Mouse (Mus musculus) limb, embryonic 10.5 days (tissue): ENCODE data around the gene Sptlc3. TPM values are rescaled to one million over a fixed set of nuclear protein-coding genes. Genes with fewer than 3 reads are reported as not detected.

Source experiments
- DNase-seq: peaks from one replicate; pipeline ENCODE4 v3.0.0-alpha.2; 2017; ENCODE audit warnings: low spot score
- H3K27ac ChIP-seq: fragments of 300-500 bp; sonication (generic); 2 replicates; pipeline ENCODE4 v1.5.1; 2016; ENCODE audit warnings: mild to moderate bottlenecking
- H3K27me3 ChIP-seq: fragments of 300-500 bp; sonication (generic); 2 replicates; pipeline ENCODE4 v1.6.1; 2016; ENCODE audit warnings: low read depth, mild to moderate bottlenecking; ENCODE audit not compliant: poor library complexity, severe bottlenecking
- H3K36me3 ChIP-seq: fragments of 300-500 bp; sonication (generic); 2 replicates; pipeline ENCODE4 v1.6.1; 2016; ENCODE audit warnings: mild to moderate bottlenecking, moderate library complexity
- H3K4me1 ChIP-seq: fragments of 300-500 bp; sonication (generic); 2 replicates; pipeline ENCODE4 v1.6.1; 2016
- H3K4me3 ChIP-seq: fragments of 300-500 bp; sonication (generic); 2 replicates; pipeline ENCODE4 v1.5.1; 2016; ENCODE audit warnings: mild to moderate bottlenecking, moderate library complexity
- H3K9me3 ChIP-seq: fragments of 300-500 bp; sonication (generic); replicated peaks from 2 replicates; pipeline ENCODE4 v1.6.1; 2016; ENCODE audit warnings: mild to moderate bottlenecking
- WGBS: fragments of 180-500 bp; shearing (Covaris S2); methylation state at CpG from one replicate; pipeline ENCODE4 v1.1.7; 2016; 5-methylcytosine and 5-hydroxymethylcytosine counted together
- polyA plus RNA-seq: library from polyadenylated mRNA; unstranded; fragments of >200 nt; fragmentation: Nextera tagmentation; extraction: Ambion mirVana; gene quantifications from 2 replicates; pipeline ENCODE4 v1.2.1, GENCODE M21; 2016

The Sptlc3 gene
- polyA plus RNA-seq, result 0.56 and 0.70 TPM in 2 replicates

DNA sequence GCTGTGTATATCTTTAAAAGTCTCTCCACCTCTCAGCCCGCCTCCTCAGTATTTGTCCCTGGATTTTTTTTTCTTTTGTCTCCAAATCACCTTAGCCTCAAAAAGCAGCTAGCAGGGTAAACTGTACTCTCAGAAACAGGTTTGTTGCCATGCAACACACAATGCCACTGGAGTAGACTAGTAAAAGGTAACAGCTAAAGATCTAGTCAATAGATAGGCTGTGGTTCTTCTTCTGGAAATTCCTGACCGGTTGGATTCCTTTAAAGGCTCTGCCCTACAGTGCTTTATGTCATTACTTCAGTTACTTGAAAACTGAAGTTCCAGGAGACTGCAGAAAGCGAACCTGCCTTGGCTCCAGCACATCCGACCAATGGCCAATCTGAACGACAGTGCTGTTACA lies at the start of gene Sptlc3:
Sptlc3 (plus strand) TSS at position 78 of the 400 bp plus-strand sequence.
- Histone ChIP-seq H3K4me1 (peaks cover 10% of the 10 kb centered on the region), H3K4me3 (peak within 1 kb of the TSS; percentile 10; the same call in 1 of the 2 replicates), H3K27me3 (no peaks in the 10 kb centered on the region), H3K36me3 (no peaks in the 10 kb centered on the region), H3K27ac (no peak within 1 kb of the TSS), H3K9me3 (no peaks in the 10 kb centered on the region)
- 56% methylated on average over 5 of the region's 5 CpGs for WGBS
- DNase-seq, result no peak

DNA sequence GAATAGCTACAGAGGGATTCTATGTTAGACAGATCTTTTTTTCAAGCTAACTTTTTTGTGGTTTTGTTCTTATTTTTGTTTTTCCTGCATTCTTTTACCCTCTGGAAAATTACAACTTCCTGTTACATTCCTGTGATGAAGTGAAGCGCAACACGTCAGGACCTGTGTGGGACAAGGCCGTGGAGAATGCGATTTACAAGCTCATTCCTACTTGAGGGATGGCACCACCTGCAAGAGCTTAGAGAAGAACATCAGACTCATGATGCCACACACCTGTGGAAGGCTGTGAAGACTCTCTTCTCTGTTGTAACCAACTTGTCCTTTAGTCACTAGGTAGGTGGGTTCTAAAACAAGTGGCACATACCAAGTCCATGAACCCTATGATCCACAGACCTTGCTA lies 26.0 kb upstream of the Sptlc3 start:
- 77% methylated on average over 4 of the region's 4 CpGs for WGBS
- Histone ChIP-seq H3K36me3 (no peaks in the 10 kb centered on the region), H3K9me3 (no peaks in the 10 kb centered on the region), H3K4me3 (no peak overlapping the region), H3K27me3 (no peaks in the 10 kb centered on the region), H3K27ac (no peak overlapping the region), H3K4me1 (no peaks in the 10 kb centered on the region)
- no peak for DNase-seq

DNA sequence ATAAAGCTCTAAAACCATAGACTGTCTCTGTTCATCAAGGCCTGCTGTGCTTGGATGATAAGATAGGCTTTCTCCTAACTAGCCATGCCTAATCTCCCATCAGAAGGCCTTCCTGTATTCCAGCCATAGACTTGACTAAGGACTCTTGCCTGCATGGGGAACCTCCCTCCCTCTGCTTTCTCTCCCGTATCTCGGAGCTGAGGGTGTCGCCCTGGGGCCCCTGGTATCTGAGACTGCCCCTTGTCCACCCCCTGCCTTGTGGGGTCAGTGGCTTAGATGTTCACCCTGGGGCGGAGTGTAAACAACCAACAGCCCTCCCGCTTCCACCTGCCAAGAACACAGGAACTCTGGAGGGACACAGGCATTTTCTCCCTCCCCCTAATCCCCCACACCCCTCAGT lies 5.0 kb upstream of the Sptlc3 start:
- 68% methylated on average over 5 of the region's 5 CpGs for WGBS
- H3K9me3 ChIP-seq, result no peaks in the 10 kb centered on the region
- H3K4me3 ChIP-seq, result no peak overlapping the region
- no peaks in the 10 kb centered on the region for H3K4me1 ChIP-seq
- no peak overlapping the region for H3K27ac ChIP-seq
- no peak for DNase-seq
- no peaks in the 10 kb centered on the region for H3K27me3 ChIP-seq
- H3K36me3 ChIP-seq, result no peaks in the 10 kb centered on the region

DNA sequence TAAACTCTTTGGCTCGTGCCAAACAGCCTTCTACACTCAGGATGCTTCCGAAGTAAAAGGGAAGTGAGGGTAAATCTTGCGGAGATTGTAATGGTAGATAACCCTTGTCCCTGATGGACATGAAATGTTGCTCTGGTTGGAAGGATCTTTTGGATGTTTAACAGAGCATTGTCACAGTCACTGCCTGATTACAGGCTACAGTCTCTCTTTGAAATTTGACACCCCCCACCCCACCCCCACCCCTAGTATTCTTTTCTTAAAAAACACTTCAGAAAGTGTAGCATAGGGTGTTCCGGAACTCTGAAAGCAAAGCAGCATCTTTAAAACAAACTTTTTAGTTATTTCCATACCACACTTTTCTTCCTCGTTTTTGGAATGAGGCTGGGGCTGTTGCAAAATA lies 916 bp downstream of the Sptlc3 start:
- Histone ChIP-seq H3K27me3 (no peaks in the 10 kb centered on the region), H3K9me3 (no peaks in the 10 kb centered on the region), H3K27ac (no peak overlapping the region), H3K4me3 (peak overlapping the region; percentile 10; the same call in 1 of the 2 replicates), H3K36me3 (no peaks in the 10 kb centered on the region), H3K4me1 (peaks cover 10% of the 10 kb centered on the region)
- DNase-seq, result peak; percentile 34
- WGBS, result 26% methylated on average over 5 of the region's 5 CpGs

DNA sequence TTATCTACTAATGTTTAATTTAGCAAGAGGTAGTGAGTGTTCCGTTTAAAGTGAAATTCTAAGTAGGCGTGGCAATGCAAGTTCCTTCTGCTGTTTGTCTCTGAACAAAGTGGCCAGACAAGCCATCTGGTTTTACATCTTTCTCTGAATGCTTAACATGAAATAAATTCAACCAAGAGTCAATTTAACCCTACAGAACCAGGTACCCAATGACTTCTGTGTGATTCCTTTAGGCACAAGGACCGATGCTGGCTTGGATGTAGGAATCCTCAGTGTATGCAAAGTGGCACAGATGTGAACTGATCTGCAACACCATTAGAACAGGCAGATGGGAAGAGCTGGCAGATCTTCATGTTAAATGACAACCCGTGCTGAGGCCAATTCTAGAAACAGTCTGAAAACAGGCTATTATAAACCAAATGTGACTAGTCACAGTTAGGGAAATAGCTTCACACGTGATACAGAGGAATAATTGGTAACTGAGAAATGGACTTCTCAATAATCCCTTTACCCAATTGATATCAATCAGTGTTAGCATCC lies 68.3 kb downstream of the Sptlc3 start:
- no peak for DNase-seq
- Histone ChIP-seq H3K9me3 (no peaks in the 10 kb centered on the region), H3K27me3 (no peaks in the 10 kb centered on the region), H3K36me3 (no peaks in the 10 kb centered on the region), H3K27ac (no peak overlapping the region), H3K4me1 (no peaks in the 10 kb centered on the region), H3K4me3 (no peak overlapping the region)
- 91% methylated on average over 5 of the region's 5 CpGs for WGBS

GRCm38 (mm10) chr2:139579280-139579679 lies 85.6 kb downstream of the Sptlc3 start:
- Histone ChIP-seq H3K27me3 (no peaks in the 10 kb centered on the region), H3K27ac (no peak overlapping the region), H3K36me3 (no peaks in the 10 kb centered on the region), H3K4me3 (no peak overlapping the region), H3K9me3 (no peaks in the 10 kb centered on the region), H3K4me1 (peaks cover 9% of the 10 kb centered on the region)
- no peak for DNase-seq
- WGBS, result 15% methylated on average over 3 of the region's 3 CpGs

DNA sequence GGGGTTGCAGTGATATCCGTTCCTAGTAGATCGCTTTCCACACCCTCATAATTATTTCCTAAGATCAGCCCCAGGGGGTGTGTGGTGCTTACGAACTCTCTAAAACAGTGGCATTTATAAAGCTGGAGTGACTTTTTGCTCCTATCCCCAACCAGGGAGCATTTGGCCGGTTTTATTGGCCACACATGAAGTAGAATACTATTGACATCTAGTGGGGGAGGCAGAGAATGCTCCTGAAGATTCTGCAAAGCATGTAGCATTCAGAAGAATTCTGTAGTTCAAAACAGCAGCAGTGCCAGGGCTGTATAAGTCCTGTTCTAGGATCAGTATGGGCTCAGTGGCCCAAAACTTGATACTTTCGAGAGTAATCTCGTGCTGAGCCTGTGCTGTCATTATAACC lies 89.1 kb downstream of the Sptlc3 start:
- no peak overlapping the region for H3K27ac ChIP-seq
- peaks cover 24% of the 10 kb centered on the region for H3K4me1 ChIP-seq
- H3K4me3 ChIP-seq, result no peak overlapping the region
- WGBS, result 58% methylated on average over 6 of the region's 6 CpGs
- no peaks in the 10 kb centered on the region for H3K36me3 ChIP-seq
- no peaks in the 10 kb centered on the region for H3K27me3 ChIP-seq
- H3K9me3 ChIP-seq, result no peaks in the 10 kb centered on the region
- no peak for DNase-seq

GRCm38 (mm10) chr2:139587660-139588200 lies 94.0 kb downstream of the Sptlc3 start:
- 0 out of 2 replicates have a peak overlapping the region, but pooled peaks have one; percentile 30 for H3K27ac ChIP-seq
- H3K36me3 ChIP-seq, result no peaks in the 10 kb centered on the region
- WGBS, result 90% methylated on average over 2 of the region's 2 CpGs
- no peak overlapping the region for H3K4me3 ChIP-seq
- H3K9me3 ChIP-seq, result no peaks in the 10 kb centered on the region
- H3K27me3 ChIP-seq, result no peaks in the 10 kb centered on the region; the same call in 1 of the 2 replicates
- H3K4me1 ChIP-seq, result peaks cover 25% of the 10 kb centered on the region
- DNase-seq, result no peak

GRCm38 (mm10) chr2:139589905-139590304 lies 96.2 kb downstream of the Sptlc3 start:
- Histone ChIP-seq H3K4me3 (no peak overlapping the region), H3K27me3 (no peaks in the 10 kb centered on the region; the same call in 1 of the 2 replicates), H3K27ac (no peak overlapping the region), H3K36me3 (no peaks in the 10 kb centered on the region), H3K4me1 (peaks cover 19% of the 10 kb centered on the region), H3K9me3 (no peaks in the 10 kb centered on the region)
- 41% methylated on average over 4 of the region's 4 CpGs for WGBS
- DNase-seq, result peak; percentile 66

- H3K4me1 ChIP-seq, result peaks cover 19% of the 10 kb centered on the region
- no peaks in the 10 kb centered on the region; the same call in 1 of the 2 replicates for H3K27me3 ChIP-seq
- 38% methylated on average over 10 of the region's 10 CpGs for WGBS
- H3K4me3 ChIP-seq, result no peak overlapping the region
- DNase-seq, result no peak
- no peaks in the 10 kb centered on the region for H3K9me3 ChIP-seq
- no peaks in the 10 kb centered on the region for H3K36me3 ChIP-seq
- H3K27ac ChIP-seq, result no peak overlapping the region
These were observed 97.4 kb downstream of the Sptlc3 start for GRCm38 (mm10) chr2:139590888-139591698.

DNA sequence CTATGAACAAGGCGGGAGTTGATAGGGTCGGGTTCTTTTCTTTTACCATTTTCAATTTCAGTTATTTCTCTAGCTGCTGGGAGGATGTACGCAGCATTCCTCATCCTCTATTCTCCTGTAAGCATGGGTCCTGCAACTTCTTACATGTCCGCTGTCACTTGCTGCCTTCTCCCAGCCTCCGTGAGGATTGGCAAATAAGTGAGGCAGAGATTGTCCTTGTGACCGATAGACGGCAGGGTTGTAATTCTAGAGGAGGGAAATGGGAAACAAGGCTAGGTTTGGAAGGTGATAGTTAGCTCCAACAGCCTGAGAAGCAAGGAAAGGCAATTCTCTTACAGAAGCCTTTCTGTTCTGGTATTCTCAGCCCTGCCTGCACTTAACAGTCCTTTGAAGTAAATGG lies 98.4 kb downstream of the Sptlc3 start:
- H3K4me1 ChIP-seq, result peaks cover 10% of the 10 kb centered on the region
- H3K9me3 ChIP-seq, result no peaks in the 10 kb centered on the region
- no peak overlapping the region; the same call in 1 of the 2 replicates for H3K27ac ChIP-seq
- no peak for DNase-seq
- no peak overlapping the region for H3K4me3 ChIP-seq
- no peaks in the 10 kb centered on the region for H3K36me3 ChIP-seq
- H3K27me3 ChIP-seq, result no peaks in the 10 kb centered on the region; the same call in 1 of the 2 replicates
- WGBS, result 79% methylated on average over 7 of the region's 7 CpGs

DNA sequence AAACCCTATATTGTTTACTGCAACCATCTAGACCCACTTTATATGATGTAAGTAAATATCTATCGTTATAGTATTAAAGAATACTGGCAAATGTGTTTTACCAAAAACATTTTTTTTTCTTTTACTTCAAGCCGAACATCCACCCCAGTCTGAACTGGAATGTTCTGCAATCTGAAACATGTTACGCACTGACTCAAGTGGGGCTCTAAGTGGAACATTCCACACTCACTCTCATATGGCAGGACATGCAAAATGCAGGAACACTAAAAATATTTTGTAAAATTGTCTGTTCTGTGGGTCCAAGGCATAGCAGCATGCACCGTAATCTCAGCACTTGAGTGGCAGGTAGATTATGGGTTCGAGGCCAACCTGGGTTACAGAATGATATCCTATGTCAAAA lies 103.5 kb downstream of the Sptlc3 start:
- WGBS, result 93% methylated on average over 5 of the region's 5 CpGs
- Histone ChIP-seq H3K27ac (no peak overlapping the region), H3K4me3 (no peak overlapping the region), H3K4me1 (peaks cover 17% of the 10 kb centered on the region), H3K36me3 (no peaks in the 10 kb centered on the region), H3K9me3 (no peaks in the 10 kb centered on the region), H3K27me3 (no peaks in the 10 kb centered on the region; the same call in 1 of the 2 replicates)
- DNase-seq, result no peak

DNA sequence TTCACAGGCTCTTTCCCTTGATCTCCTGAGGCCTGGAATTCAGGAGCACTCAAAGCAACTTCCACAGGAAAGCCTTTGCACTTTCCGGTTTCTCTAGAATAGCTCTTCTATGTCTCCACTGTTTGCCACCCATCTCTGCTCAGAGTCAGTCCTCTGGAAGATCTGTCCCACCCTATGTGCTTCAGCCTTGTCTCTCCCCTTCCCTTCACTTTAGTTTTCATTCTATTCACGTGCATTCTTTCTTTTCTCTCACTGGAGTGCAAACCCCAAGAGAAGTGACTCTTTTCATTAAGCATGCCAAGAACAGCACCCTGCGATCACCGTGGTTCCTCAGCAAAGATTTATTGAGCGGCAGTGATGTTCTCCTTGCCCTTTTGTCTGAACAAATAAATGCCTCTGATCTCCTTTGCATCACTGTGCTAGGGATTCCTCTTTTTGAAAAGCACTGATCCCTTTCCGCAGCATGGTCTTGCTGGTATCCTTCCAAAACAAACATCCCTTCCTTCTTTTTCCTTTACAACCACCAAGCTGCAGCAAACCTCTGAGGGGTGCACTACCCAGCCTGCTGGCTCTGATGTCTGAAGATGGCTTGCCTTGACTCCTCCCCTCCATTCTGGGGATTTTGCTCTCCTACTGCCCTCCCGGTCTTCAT lies 108.0 kb downstream of the Sptlc3 start:
- Histone ChIP-seq H3K36me3 (no peaks in the 10 kb centered on the region), H3K4me1 (peaks cover 16% of the 10 kb centered on the region), H3K4me3 (no peak overlapping the region), H3K9me3 (no peaks in the 10 kb centered on the region), H3K27ac (no peak overlapping the region), H3K27me3 (no peaks in the 10 kb centered on the region)
- WGBS, result 28% methylated on average over 7 of the region's 7 CpGs
- DNase-seq, result no peak
